Mouse (Mus musculus) ovary, adult 18-20 months (tissue): ENCODE data around the gene Prss12.
"Not testable (repeated sequence)": the region's sequence is repeated elsewhere in the genome, so short reads cannot be mapped to it uniquely, and the experiment has no call there.

Source experiments
- DNase-seq: peaks from one replicate; pipeline ENCODE4 v3.0.0; 2022; ENCODE audit warnings: low spot score, mixed read lengths

Gene Prss12

GRCm38 (mm10) chr3:123481266-123481665 is 34.6 kb downstream of the Prss12 start:
- no peak for DNase-seq

DNA sequence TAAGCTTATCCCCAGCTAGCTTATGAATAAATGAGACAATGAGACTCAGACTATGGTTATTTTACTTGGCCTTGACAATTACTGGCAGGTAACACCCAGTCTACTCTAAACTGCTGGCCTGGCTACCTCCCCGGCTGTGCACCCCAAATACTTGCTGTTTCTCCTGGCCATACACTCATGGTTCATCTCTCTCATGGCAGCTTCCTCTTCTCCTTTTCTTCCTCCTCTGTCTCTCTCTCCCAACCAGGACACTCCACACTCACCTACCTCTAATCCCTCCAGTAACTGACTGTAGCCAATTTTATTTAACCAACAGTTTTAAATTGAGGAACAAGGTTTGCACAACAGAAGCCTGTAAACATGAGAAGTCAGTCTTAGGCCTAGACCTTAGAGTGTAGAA is 45.1 kb downstream of the Prss12 start:
- DNase-seq, result no peak

GRCm38 (mm10) chr3:123493163-123493562 is 46.5 kb downstream of the Prss12 start:
- DNase-seq, result no peak

GRCm38 (mm10) chr3:123495088-123495487 is 48.4 kb downstream of the Prss12 start:
- DNase-seq, result no peak

GRCm38 (mm10) chr3:123498787-123499186 is 52.1 kb downstream of the Prss12 start:
- DNase-seq, result no peak

- not testable (repeated sequence) for DNase-seq
Measured at GRCm38 (mm10) chr3:123501798-123502197, 55.1 kb downstream of the Prss12 start.

DNA sequence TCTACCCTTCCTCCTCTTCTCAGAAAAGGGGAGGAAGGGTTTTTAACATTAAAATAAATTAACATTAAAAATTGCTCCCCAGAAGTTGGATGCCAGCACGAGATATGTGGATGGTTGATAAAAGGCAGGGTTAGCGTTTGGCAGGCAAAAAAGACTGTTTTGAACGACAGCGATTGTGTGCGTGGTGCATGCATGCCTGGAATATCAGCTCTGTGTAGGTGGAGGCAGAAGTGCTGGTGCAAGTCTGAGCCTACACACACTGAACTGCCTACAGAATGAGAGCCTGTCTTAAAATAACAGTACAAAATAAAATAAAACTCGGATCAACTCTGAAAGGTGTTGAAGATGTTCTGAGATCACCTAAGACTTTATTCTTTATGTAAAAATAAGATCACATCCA is 57.2 kb downstream of the Prss12 start:
- DNase-seq, result no peak

- DNase-seq, result no peak
Measured at GRCm38 (mm10) chr3:123504783-123505182, 58.1 kb downstream of the Prss12 start.

GRCm38 (mm10) chr3:123505778-123506667 is 59.3 kb downstream of the Prss12 start:
- DNase-seq, result no peak

GRCm38 (mm10) chr3:123506699-123507662 is 60.3 kb downstream of the Prss12 start:
- DNase-seq, result no peak

DNA sequence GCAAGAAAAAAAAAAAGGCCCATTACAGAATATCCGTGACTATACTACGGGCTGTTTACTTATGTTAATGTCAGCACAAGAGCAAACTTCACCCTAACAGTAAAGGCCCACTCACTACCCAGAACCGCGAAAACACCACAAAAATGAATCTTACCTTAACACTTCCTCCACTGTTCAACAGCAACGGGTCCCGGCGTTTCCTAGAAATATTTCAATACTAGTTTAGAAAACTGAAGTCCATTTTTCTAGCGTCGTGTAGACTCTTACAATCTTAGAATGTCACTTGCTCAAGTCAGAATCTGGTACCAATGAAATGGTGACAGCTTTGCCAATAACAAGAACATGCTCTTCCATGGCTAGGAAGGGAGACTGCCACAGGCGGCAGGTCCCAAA is 60.9 kb downstream of the Prss12 start:
- no peak for DNase-seq

DNA sequence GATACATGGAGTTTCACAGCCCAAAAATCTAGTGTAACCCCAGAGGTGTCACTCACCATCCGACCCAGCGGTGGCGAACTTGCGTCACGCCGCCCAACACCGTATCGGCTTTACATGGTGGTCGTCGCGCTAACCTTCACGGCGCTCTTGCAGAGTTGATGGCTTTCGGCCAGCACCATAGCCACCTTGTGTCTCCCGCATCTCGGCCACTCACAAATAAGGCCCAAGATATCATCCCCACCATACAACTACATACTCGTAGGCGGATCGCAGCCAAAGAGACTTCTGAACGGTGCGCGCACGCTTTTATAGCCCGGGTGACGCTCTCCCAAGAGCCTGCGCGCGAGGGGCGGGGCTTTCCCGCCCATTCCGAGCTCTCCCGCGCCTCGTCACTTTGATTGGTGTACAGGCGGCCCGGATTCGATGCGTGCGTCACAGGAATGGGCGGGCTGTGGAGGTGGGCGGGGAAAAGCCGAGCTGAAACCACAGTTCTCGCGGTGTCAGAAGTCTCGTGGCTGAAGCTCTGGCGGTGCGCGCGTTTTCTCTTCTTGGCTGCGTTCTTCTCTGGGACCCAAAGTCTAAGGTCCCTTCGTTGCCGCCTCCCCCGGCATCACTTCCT is 61.5 kb downstream of the Prss12 start:
- DNase-seq, result peak; percentile 98

DNA sequence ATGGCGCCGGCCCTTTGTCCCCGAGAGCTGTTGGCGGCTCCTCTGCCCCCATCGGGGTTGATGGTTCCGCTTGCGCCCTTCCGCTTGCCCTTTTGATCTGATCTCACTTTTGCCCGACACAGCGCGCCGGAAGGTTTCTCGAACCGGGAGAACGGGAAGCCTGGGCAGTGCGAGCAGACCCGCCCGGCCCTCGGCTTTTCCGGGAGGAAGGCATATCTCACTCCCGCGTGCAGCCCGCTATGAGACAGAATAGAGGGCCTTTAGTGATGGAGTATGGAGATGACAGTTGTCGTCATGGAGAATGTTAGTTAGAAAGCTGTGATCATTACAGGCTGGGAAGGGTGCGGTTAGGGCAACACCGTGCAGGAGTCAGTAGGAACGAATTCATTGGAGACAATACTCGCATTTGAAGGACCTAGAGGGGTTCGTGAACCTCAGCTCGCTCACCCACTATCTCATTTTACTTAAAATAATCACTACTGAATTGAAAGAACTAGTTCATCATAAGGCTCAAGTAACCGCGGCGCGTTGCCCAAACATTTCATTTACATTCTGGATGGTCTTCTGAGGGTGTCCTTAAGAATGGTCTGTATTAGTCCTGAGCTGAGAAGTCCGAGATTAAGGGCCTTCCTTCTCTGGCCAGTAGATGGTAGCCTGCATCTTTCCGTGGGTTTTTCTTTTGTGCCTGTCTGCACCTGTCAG is 62.1 kb downstream of the Prss12 start:
- DNase-seq, result no peak

DNA sequence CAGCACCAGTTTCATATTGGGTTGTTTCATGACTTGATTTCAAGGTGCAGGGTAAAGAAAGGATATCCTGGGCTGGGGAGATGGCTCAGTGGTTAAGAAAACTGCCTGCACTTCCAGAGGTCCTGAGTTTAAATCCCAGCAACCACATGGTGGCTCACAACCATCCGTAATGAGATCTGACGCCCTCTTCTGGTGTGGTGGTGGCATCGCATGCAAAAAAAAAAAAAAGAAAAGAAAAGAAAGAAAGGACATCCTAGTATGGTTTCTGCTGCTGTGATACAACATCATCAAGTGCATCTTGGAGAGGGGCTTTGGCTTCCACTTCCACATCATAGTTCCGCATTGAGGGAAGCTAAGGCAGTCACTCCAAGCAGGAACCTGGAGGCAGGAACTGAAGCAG is 65.1 kb downstream of the Prss12 start:
- DNase-seq, result no peak

DNA sequence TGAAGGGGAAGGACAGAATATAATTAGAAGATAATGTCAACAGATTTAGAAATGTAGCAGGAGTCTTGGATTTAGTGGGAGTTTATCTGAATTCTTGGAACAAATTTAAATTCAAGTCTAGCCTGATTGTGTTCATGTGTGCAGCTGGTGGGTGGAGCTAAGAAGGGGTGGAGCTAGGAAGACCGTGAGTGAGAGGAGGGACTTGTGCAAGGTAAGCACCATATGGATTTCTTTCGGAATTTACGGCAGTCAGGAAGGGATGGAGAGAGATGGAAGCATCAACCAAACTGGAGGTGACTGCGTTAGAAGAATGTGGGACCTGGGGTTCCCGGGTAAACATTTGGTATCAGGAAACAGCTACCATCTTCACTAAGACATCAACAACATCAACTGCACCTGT is 68.2 kb downstream of the Prss12 start:
- DNase-seq, result no peak

DNA sequence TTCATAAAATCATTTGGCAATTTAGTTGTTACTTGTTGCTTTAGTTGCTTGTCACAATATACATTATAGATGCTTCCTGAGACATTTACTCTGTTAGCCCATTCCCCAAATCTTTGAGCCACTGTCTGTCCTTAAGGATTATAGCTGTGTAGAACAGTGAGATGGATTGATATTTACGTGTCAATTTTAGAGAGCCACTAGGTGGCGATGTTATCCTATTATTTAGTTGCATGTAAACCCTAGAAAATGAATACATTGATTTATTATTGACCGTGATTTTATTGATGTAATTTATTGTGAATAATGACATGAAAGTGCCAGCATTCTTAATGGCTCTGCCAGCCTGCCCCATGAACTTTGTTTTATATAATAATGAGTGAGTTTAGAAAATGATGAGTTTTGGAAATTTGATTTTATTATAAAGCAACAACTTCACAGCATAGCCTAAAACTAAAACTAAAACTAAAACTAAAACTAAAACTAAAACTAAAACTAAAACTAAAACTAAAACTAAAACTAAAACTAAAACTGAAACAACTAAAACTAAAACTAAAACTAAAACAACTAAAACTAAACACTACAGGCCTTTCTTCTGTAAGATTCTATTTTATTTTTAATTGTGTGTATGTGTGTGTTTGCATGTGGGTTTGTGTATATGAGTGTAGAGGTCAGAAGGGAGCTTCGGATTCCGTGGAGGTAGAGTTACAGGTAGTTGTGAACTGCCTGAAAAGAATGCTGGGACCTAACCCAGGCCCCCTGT is 69.1 kb downstream of the Prss12 start:
- no peak for DNase-seq

DNA sequence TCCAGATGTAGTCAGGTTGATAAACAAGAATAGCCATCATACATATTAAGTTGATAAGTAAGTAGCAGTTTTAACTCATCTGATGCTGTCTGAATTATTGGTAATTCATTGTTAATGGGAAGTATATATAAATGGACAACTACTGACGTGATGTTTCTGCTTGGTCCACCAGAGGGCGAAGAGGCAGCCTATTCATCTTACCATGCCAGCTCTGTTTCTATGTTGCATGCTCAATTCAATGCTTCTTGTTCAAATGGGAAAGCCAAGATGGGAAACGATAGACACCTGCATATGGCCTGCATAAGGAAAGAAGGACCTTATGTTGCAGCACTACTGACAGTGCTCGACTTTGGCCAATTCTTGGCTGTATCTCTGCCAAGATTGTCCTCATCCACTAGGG is 70.1 kb downstream of the Prss12 start:
- DNase-seq, result no peak

DNA sequence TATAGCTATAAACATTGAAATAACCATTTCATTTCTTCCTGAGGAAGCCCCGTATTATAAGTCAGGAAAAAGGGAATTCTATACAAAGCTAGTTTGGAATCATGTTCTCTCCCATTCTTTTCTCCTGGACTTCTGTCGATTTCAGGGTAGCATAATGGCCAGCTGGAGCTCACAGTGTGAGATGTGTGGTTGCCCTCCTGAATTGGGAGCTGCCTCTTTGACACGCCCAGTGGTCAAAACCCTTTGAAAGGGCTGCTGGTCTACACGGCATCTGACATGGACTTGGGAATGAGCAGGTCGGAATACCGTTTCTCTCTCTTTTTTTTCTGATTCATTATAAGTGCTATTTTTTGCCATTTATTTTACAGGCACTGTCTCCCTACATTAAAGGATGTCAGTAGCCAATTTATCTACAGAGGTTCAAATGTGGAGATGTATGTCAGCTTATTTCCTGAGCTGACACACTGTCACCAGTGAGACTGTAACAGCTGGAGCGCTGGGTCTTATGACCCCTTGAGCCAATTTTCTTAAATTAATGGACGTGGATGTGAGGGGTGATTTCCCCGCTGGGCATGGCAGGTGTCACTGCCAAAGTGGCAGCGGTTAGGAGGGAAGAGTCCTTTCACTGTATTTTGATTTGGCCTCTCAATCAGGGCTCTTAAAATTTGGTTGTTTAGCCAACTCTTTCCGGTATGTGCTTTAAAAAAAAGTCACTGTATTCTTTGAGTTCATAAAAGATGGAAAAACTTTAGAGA is 79.8 kb downstream of the Prss12 start:
- no peak for DNase-seq

DNA sequence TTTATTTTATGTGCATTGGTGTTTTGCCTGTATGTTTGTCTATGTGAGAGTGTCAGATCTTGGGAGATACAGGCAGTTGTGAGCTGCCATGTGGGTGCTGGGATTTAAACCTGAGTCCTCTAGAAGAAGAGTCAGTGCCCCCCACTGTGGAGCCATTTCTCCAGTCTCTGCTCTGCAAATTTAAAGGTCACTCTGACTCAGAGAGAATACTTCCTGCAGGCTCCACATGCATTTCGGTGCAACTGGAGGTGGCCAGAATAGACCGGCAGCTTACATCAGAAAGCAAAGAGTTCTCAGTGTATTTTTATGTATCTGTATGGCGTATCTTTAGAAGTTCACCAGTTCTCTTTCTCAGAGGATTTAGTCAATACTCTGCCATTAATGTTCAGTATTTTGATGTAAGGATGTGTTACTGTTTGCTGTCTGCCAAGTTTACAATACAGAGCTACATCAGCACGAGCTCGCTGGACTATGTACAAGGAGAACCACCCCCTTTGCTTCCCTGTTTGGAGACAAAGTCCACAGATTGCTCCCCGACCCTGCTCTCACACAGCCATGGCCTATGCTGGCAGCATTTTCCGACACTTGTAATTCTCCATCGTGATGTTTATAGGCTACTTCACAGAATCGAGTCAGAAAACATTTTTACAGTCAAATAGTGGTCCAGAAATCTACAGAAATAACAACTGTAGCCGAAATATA is 81.2 kb downstream of the Prss12 start:
- DNase-seq, result no peak

DNA sequence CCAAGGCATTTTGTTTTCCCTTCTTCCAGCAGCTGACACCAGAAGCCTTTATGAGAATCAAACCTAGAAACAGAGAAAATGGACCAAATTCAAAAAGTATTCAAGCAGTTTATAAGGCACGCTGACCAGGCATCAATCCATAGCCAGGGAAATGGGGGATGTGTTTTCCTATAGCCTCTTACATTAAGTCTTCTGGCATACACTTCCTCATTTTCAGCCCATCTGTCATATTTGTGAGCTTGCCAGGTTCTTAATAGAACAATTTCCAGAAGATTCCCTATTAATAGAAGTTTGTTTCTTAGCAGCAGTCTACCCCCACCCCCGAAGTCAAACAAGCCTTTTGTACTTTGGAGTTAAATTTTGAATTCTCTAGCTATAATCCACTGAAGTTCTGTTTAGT is 84.4 kb downstream of the Prss12 start:
- DNase-seq, result no peak
